Mouse (Mus musculus): ENCODE results near the gene Fcgrt. TPM values are rescaled to one million over a fixed set of nuclear protein-coding genes. Genes with fewer than 3 reads are reported as not detected.

Gene Fcgrt
- polyA plus RNA-seq, 1 experiment from 2014 or later, result 28.1 TPM

- Histone ChIP-seq H3K27ac (ENCODE audit: poor library complexity, severe bottlenecking) (peak overlapping the region; percentile 98), H3K4me2 (peak overlapping the region; percentile 92), H3K4me1 (replicated peaks) (peaks cover 21% of the 10 kb centered on the region), H3K36me3 (peaks cover 25% of the 10 kb centered on the region), H3K9me3 (replicated peaks) (no peaks in the 10 kb centered on the region), H3K27me3 (replicated peaks) (no peaks in the 10 kb centered on the region), H3K4me3 (peak overlapping the region; percentile 91), H3K9ac (peak overlapping the region; percentile 96)
- under 1% methylated on average over 42 of the region's 59 CpGs for WGBS
- ATAC-seq (ENCODE audit: insufficient number of reproducible peaks, low FRiP score), result peak; percentile 58
Observed at GRCm38 (mm10) chr7:45053117-45053930, 50.3 kb downstream of the Fcgrt start.

GRCm38 (mm10) chr7:45052862-45053116 is 50.9 kb downstream of the Fcgrt start, which contains the start of gene Prr12:
TSS of gene Prr12 (minus strand) at chr7:45052881.
- Histone ChIP-seq H3K4me1 (replicated peaks) (peaks cover 21% of the 10 kb centered on the region), H3K27me3 (replicated peaks) (no peaks in the 10 kb centered on the region)
- peak; percentile 9 for ATAC-seq (ENCODE audit: insufficient number of reproducible peaks, low FRiP score)

GRCm38 (mm10) chr7:45052181-45052861 is 51.3 kb downstream of the Fcgrt start:
- Histone ChIP-seq H3K27me3 (replicated peaks) (no peaks in the 10 kb centered on the region), H3K4me1 (replicated peaks) (peaks cover 21% of the 10 kb centered on the region), H3K27ac (ENCODE audit: poor library complexity, severe bottlenecking) (peak overlapping the region; percentile 98), H3K9me3 (replicated peaks) (no peaks in the 10 kb centered on the region), H3K9ac (peak overlapping the region; percentile 96), H3K4me3 (peak overlapping the region; percentile 91), H3K4me2 (peak overlapping the region; percentile 92), H3K36me3 (peaks cover 35% of the 10 kb centered on the region)
- under 1% methylated on average over 38 of the region's 38 CpGs for WGBS
- no peak for ATAC-seq (ENCODE audit: insufficient number of reproducible peaks, low FRiP score)

More at GRCm38 (mm10) chr7:45052862-45053116, 50.9 kb downstream of the Fcgrt start, which contains the start of gene Prr12:
- peak within 1 kb of the TSS; percentile 96 for H3K9ac ChIP-seq
- peak within 1 kb of the TSS; percentile 91 for H3K4me3 ChIP-seq
- H3K36me3 ChIP-seq, result peaks cover 30% of the 10 kb centered on the region
- peak within 1 kb of the TSS; percentile 92 for H3K4me2 ChIP-seq
- H3K27ac ChIP-seq (ENCODE audit: poor library complexity, severe bottlenecking), result peak within 1 kb of the TSS; percentile 98
- H3K9me3 ChIP-seq (replicated peaks), result no peaks in the 10 kb centered on the region
- 0% methylated on average over 10 of the region's 18 CpGs for WGBS

GRCm38 (mm10) chr7:45051601-45051974 is 52.1 kb downstream of the Fcgrt start:
- Histone ChIP-seq H3K4me2 (peak overlapping the region; percentile 92), H3K9me3 (replicated peaks) (no peaks in the 10 kb centered on the region), H3K36me3 (peaks cover 42% of the 10 kb centered on the region), H3K9ac (peak overlapping the region; percentile 96), H3K4me3 (peak overlapping the region; percentile 91), H3K4me1 (replicated peaks) (peaks cover 21% of the 10 kb centered on the region), H3K27ac (ENCODE audit: poor library complexity, severe bottlenecking) (peak overlapping the region; percentile 98), H3K27me3 (replicated peaks) (no peaks in the 10 kb centered on the region)
- no peak for ATAC-seq (ENCODE audit: insufficient number of reproducible peaks, low FRiP score)
- 2% methylated on average over 13 of the region's 13 CpGs for WGBS

- H3K4me2 ChIP-seq, result peak overlapping the region; percentile 92
- no peaks in the 10 kb centered on the region for H3K9me3 ChIP-seq (replicated peaks)
- no peaks in the 10 kb centered on the region for H3K27me3 ChIP-seq (replicated peaks)
- H3K9ac ChIP-seq, result peak overlapping the region; percentile 96
- peaks cover 48% of the 10 kb centered on the region for H3K36me3 ChIP-seq
- peak overlapping the region; percentile 98 for H3K27ac ChIP-seq (ENCODE audit: poor library complexity, severe bottlenecking)
- 5% methylated on average over 16 of the region's 16 CpGs for WGBS
- ATAC-seq (ENCODE audit: insufficient number of reproducible peaks, low FRiP score), result peak; percentile 22; the same call in 1 of the 2 replicates
- H3K4me3 ChIP-seq, result peak overlapping the region; percentile 91
- peaks cover 21% of the 10 kb centered on the region for H3K4me1 ChIP-seq (replicated peaks)
Observed at GRCm38 (mm10) chr7:45050945-45051600, 52.6 kb downstream of the Fcgrt start.

GRCm38 (mm10) chr7:45048923-45049657 is 54.6 kb downstream of the Fcgrt start:
- 93% methylated on average over 23 of the region's 23 CpGs for WGBS
- H3K4me3 ChIP-seq, result no peak overlapping the region
- ATAC-seq (ENCODE audit: insufficient number of reproducible peaks, low FRiP score), result no peak
- no peak overlapping the region for H3K27ac ChIP-seq (ENCODE audit: poor library complexity, severe bottlenecking)
- no peak overlapping the region for H3K4me2 ChIP-seq
- no peak overlapping the region for H3K9ac ChIP-seq
- H3K4me1 ChIP-seq (replicated peaks), result peaks cover 21% of the 10 kb centered on the region
- H3K27me3 ChIP-seq (replicated peaks), result no peaks in the 10 kb centered on the region
- H3K9me3 ChIP-seq (replicated peaks), result no peaks in the 10 kb centered on the region
- H3K36me3 ChIP-seq, result peaks cover 67% of the 10 kb centered on the region

- H3K4me1 ChIP-seq (replicated peaks), result peaks cover 21% of the 10 kb centered on the region
- 92% methylated on average over 38 of the region's 38 CpGs for WGBS
- no peaks in the 10 kb centered on the region for H3K27me3 ChIP-seq (replicated peaks)
- peaks cover 75% of the 10 kb centered on the region for H3K36me3 ChIP-seq
- no peak overlapping the region for H3K27ac ChIP-seq (ENCODE audit: poor library complexity, severe bottlenecking)
- H3K4me2 ChIP-seq, result no peak overlapping the region
- ATAC-seq (ENCODE audit: insufficient number of reproducible peaks, low FRiP score), result no peak
- no peaks in the 10 kb centered on the region for H3K9me3 ChIP-seq (replicated peaks)
- no peak overlapping the region for H3K9ac ChIP-seq
- no peak overlapping the region for H3K4me3 ChIP-seq
Observed at GRCm38 (mm10) chr7:45048001-45048890, 55.4 kb downstream of the Fcgrt start.

GRCm38 (mm10) chr7:45047491-45047890 is 56.2 kb downstream of the Fcgrt start:
- Histone ChIP-seq H3K27me3 (replicated peaks) (no peaks in the 10 kb centered on the region), H3K9me3 (replicated peaks) (no peaks in the 10 kb centered on the region), H3K4me3 (no peak overlapping the region), H3K36me3 (peaks cover 83% of the 10 kb centered on the region), H3K9ac (no peak overlapping the region), H3K27ac (ENCODE audit: poor library complexity, severe bottlenecking) (no peak overlapping the region), H3K4me1 (replicated peaks) (peaks cover 21% of the 10 kb centered on the region), H3K4me2 (no peak overlapping the region)
- 96% methylated on average over 14 of the region's 14 CpGs for WGBS
- no peak for ATAC-seq (ENCODE audit: insufficient number of reproducible peaks, low FRiP score)

GRCm38 (mm10) chr7:45046853-45047350 is 56.7 kb downstream of the Fcgrt start:
- H3K36me3 ChIP-seq, result peaks cover 89% of the 10 kb centered on the region
- H3K4me1 ChIP-seq (replicated peaks), result peaks cover 19% of the 10 kb centered on the region
- no peaks in the 10 kb centered on the region for H3K9me3 ChIP-seq (replicated peaks)
- H3K4me3 ChIP-seq, result no peak overlapping the region
- ATAC-seq (ENCODE audit: insufficient number of reproducible peaks, low FRiP score), result no peak
- no peak overlapping the region for H3K27ac ChIP-seq (ENCODE audit: poor library complexity, severe bottlenecking)
- WGBS, result 94% methylated on average over 26 of the region's 26 CpGs
- no peak overlapping the region for H3K9ac ChIP-seq
- no peaks in the 10 kb centered on the region for H3K27me3 ChIP-seq (replicated peaks)
- no peak overlapping the region for H3K4me2 ChIP-seq

GRCm38 (mm10) chr7:45045741-45046140 is 57.9 kb downstream of the Fcgrt start:
- no peak overlapping the region for H3K27ac ChIP-seq (ENCODE audit: poor library complexity, severe bottlenecking)
- no peak for ATAC-seq (ENCODE audit: insufficient number of reproducible peaks, low FRiP score)
- peaks cover 99% of the 10 kb centered on the region for H3K36me3 ChIP-seq
- H3K9ac ChIP-seq, result no peak overlapping the region
- 93% methylated on average over 22 of the region's 22 CpGs for WGBS
- no peak overlapping the region for H3K4me3 ChIP-seq
- no peak overlapping the region for H3K4me2 ChIP-seq
- H3K9me3 ChIP-seq (replicated peaks), result no peaks in the 10 kb centered on the region
- H3K4me1 ChIP-seq (replicated peaks), result peaks cover 8% of the 10 kb centered on the region
- H3K27me3 ChIP-seq (replicated peaks), result no peaks in the 10 kb centered on the region

Measured in heart, embryonic 12.5 days (tissue).